Mouse (Mus musculus): ENCODE data around the gene Poldip3.

Gene Poldip3

GRCm38 (mm10) chr15:83149196-83150072 is at the start of gene Poldip3:
Poldip3 (minus strand) TSS chr15:83149384.
- DNase-seq (ENCODE audit: low spot score in 2 of 2): peak; percentile 95 to 99

- no peak for DNase-seq (ENCODE audit: low spot score in 2 of 2)
Measured at GRCm38 (mm10) chr15:83193413-83193812, 44.2 kb upstream of the Poldip3 start.

- no peak for DNase-seq (ENCODE audit: low spot score in 2 of 2)
Measured at GRCm38 (mm10) chr15:83182351-83182750, 33.2 kb upstream of the Poldip3 start.

- DNase-seq (ENCODE audit: low spot score in 2 of 2): no peak
Measured at GRCm38 (mm10) chr15:83181800-83182330, 32.7 kb upstream of the Poldip3 start.

- DNase-seq (ENCODE audit: low spot score in 2 of 2): no peak
Measured at GRCm38 (mm10) chr15:83180004-83180403, 30.8 kb upstream of the Poldip3 start.

- no peak for DNase-seq (ENCODE audit: low spot score in 2 of 2)
Measured at GRCm38 (mm10) chr15:83176653-83177052, 27.5 kb upstream of the Poldip3 start.

GRCm38 (mm10) chr15:83173914-83174884 is 25.0 kb upstream of the Poldip3 start:
- DNase-seq (ENCODE audit: low spot score in 2 of 2): no peak

GRCm38 (mm10) chr15:83172492-83173429 is 23.6 kb upstream of the Poldip3 start, which contains the start of gene Cyb5r3:
Cyb5r3 (minus strand) TSS chr15:83172592.
- no peak for DNase-seq (ENCODE audit: low spot score in 2 of 2)

GRCm38 (mm10) chr15:83171712-83172481 is 22.7 kb upstream of the Poldip3 start:
- DNase-seq (ENCODE audit: low spot score in 2 of 2): peak; percentile 94 to 96

GRCm38 (mm10) chr15:83170956-83171659 is 21.9 kb upstream of the Poldip3 start:
- no peak for DNase-seq (ENCODE audit: low spot score in 2 of 2)

- DNase-seq (ENCODE audit: low spot score in 2 of 2): no peak
Measured at GRCm38 (mm10) chr15:83169772-83170722, 20.9 kb upstream of the Poldip3 start.

GRCm38 (mm10) chr15:83168875-83169771 is 19.9 kb upstream of the Poldip3 start:
- no peak for DNase-seq (ENCODE audit: low spot score in 2 of 2)

- no peak for DNase-seq (ENCODE audit: low spot score in 2 of 2)
Measured at GRCm38 (mm10) chr15:83168311-83168710, 19.1 kb upstream of the Poldip3 start.

GRCm38 (mm10) chr15:83167550-83168065 is 18.4 kb upstream of the Poldip3 start:
- no peak for DNase-seq (ENCODE audit: low spot score in 2 of 2)

- no peak for DNase-seq (ENCODE audit: low spot score in 2 of 2)
Measured at GRCm38 (mm10) chr15:83167126-83167525, 17.9 kb upstream of the Poldip3 start.

GRCm38 (mm10) chr15:83166642-83167041 is 17.5 kb upstream of the Poldip3 start:
- DNase-seq (ENCODE audit: low spot score in 2 of 2): no peak
